21 mouse cellular contexts compared by ENCODE assay signal in the genomic region with DNA sequence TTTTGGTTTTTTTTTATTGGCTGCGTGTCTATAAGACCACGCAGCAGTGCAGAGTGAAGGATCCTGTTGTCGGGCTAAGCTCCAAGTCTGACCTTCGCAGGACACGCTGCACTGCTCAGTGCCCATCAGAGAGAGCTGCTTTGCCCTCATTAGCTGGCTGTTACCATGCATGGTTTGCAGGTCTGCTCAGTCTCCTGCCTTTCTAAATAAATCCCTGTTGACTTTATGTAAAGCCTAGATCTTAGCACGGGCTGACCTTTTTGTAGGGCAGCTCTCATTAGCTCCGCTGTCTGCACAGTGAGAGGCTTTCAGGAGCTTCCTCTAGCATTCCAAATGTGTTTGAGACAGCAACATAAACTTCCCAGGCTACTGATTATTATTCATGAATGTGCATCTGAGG. TPM values are rescaled to one million over a fixed set of nuclear protein-coding genes. Genes with fewer than 3 reads are reported as not detected.
DNase-seq lines count a peak whose midpoint lies in the region; ATAC-seq and TF ChIP-seq lines count a peak whose summit lies in the region.
"Had no signal": no experiment of that assay in that cellular context is flagged by ENCODE, and none has a peak within 500 bp of the region (broad histone marks: within the 10 kb centered on the region; RNA-seq: fewer than 3 reads in every experiment).

No protein-coding gene starts in this region.

- 29% methylated on average over 7 of the region's 7 CpGs for WGBS in hindbrain, embryonic 15.5 days
- 28% methylated on average over 7 of the region's 7 CpGs for WGBS in midbrain, postnatal 0 days

- H3K9me3 ChIP-seq in hindbrain, embryonic 15.5 days = no peaks in the 10 kb centered on the region
- no peaks in the 10 kb centered on the region for H3K9me3 ChIP-seq in midbrain, postnatal 0 days (ENCODE audit: low read length)
- H3K9me3 ChIP-seq: embryonic facial prominence, embryonic 15.5 days had no signal

- POLR2A ChIA-PET in Patski (lab: Charles Lee) = no interaction called here

- no peaks in the 10 kb centered on the region for H3K36me3 ChIP-seq in hindbrain, embryonic 15.5 days
- no peaks in the 10 kb centered on the region for H3K36me3 ChIP-seq in midbrain, postnatal 0 days (ENCODE audit: insufficient read depth, low read length)
- H3K36me3 ChIP-seq: embryonic facial prominence, embryonic 15.5 days; heart, embryonic 12.5 days had no signal

- no peak overlapping the region for H3K27ac ChIP-seq in hindbrain, embryonic 15.5 days (replicated peaks)
- no peak overlapping the region for H3K27ac ChIP-seq in midbrain, postnatal 0 days (ENCODE audit: low read depth, low read length)
- H3K27ac ChIP-seq: embryonic facial prominence, embryonic 15.5 days; left cerebral cortex, adult 2 months had no signal

- CTCF ChIA-PET in Patski (lab: Charles Lee) = interaction anchor here (0.7 to 1.9 kb wide), 6 partner anchors 10 to 54 kb away, joined by 3 to 7 read pairs (median 4); no protein-coding TSS in a partner anchor

- peaks cover 3% of the 10 kb centered on the region for H3K27me3 ChIP-seq in Patski
- H3K27me3 ChIP-seq in hindbrain, embryonic 15.5 days = no peaks in the 10 kb centered on the region
- H3K27me3 ChIP-seq in midbrain, postnatal 0 days (ENCODE audit: insufficient read depth, low read length) = no peaks in the 10 kb centered on the region
- H3K27me3 ChIP-seq: embryonic facial prominence, embryonic 15.5 days; heart, embryonic 12.5 days had no signal

- H3K4me1 ChIP-seq in hindbrain, embryonic 15.5 days (replicated peaks) = peaks cover 6% of the 10 kb centered on the region
- no peaks in the 10 kb centered on the region; the same call in 1 of the 2 replicates for H3K4me1 ChIP-seq in midbrain, postnatal 0 days (ENCODE audit: insufficient read depth, low read length)
- H3K4me1 ChIP-seq: embryonic facial prominence, embryonic 15.5 days had no signal

- TF ChIP-seq CTCF in Patski (IDR thresholded peaks at IDR 0.05) = no peak
- TF ChIP-seq CTCF in midbrain, postnatal 0 days (IDR thresholded peaks at IDR 0.05) = no peak

- no peak overlapping the region for H3K4me3 ChIP-seq in hindbrain, embryonic 15.5 days
- H3K4me3 ChIP-seq in midbrain, postnatal 0 days (ENCODE audit: low read depth, low read length) = no peak overlapping the region
- H3K4me3 ChIP-seq: embryonic facial prominence, embryonic 15.5 days; heart, embryonic 12.5 days; left cerebral cortex, adult 2 months had no signal

- DNase-seq in MN1 (ENCODE audit: low spot score) = peak; percentile 6
- no peak for DNase-seq in Patski (ENCODE audit: low read depth, low spot score)
- peak; percentile 19 for DNase-seq in midbrain, postnatal 0 days (ENCODE audit: low spot score)
- no peak for DNase-seq in cerebellum, postnatal 10 days
- no peak for DNase-seq in cerebellum, adult 9-10 months
- DNase-seq in thymus, postnatal 10 days (ENCODE audit: low spot score in 2 of 2) = no peak
- DNase-seq: cerebellum, adult 9-11 months; gastrocnemius, postnatal 10 days; heart, postnatal 4 days; kidney, adult 9 months; lung, embryonic 14.5 days; right cerebral cortex, adult 18-20 months; thymus, adult 2 months had no signal

- ATAC-seq in Patski = peak; percentile 84
- peak; percentile 48; the same call in 1 of the 2 replicates for ATAC-seq in hindbrain, embryonic 15.5 days (ENCODE audit: low FRiP score, low read depth)
- ATAC-seq in midbrain, postnatal 0 days (ENCODE audit: low FRiP score) = peak; percentile 48; the same call in 1 of the 2 replicates
- ATAC-seq: CD4-positive, CD25-positive, alpha-beta regulatory T cell, adult 4 months; forebrain, embryonic 16.5 days had no signal

- in situ Hi-C loops in Patski (cut with MboI; ENCODE audit: low pct_unique_long_range_greater_than_20kb) = no loop called here

- H3K4me2 ChIP-seq in hindbrain, embryonic 15.5 days = no peak overlapping the region
- no peak overlapping the region for H3K4me2 ChIP-seq in midbrain, postnatal 0 days (ENCODE audit: low read depth, low read length, poor library complexity, severe bottlenecking)
- H3K4me2 ChIP-seq: embryonic facial prominence, embryonic 15.5 days; heart, embryonic 12.5 days; lung, embryonic 14.5 days had no signal

- H3K9ac ChIP-seq in hindbrain, embryonic 15.5 days = no peak overlapping the region
- no peak overlapping the region for H3K9ac ChIP-seq in midbrain, postnatal 0 days (replicated peaks; ENCODE audit: low read length, poor library complexity, severe bottlenecking)
- H3K9ac ChIP-seq: embryonic facial prominence, embryonic 15.5 days; heart, embryonic 12.5 days; lung, embryonic 14.5 days had no signal

RNA-seq across cellular contexts. Expression of gene Gys2, which starts 14.9 kb away (rescaled TPM):
- not detected for polyA plus RNA-seq in Patski (2021)
- polyA plus RNA-seq in hindbrain, embryonic 15.5 days (2015; fragmentation: Nextera tagmentation; extraction: Ambion mirVana) = not detected in 2 replicates
- 0.24 TPM in 1 of 2 replicates, not detected in the other for total RNA-seq in midbrain, postnatal 0 days (2014; rRNA removed)
- 0.06 and 0.25 TPM in 2 replicates for polyA plus RNA-seq in midbrain, postnatal 0 days (2015; fragmentation: Nextera tagmentation; extraction: Ambion mirVana)
- total RNA-seq: heart, postnatal 4 days; left cerebral cortex, adult 2 months; megakaryocyte progenitor cell, adult 5-6 weeks had no signal
- polyA plus RNA-seq: CD4-positive, CD25-positive, alpha-beta regulatory T cell, adult 4 months; forebrain, embryonic 16.5 days; lung, embryonic 14.5 days had no signal

RNA-seq across cellular contexts. Expression of gene Spx, which starts 44.8 kb away (rescaled TPM):
- 0.06 TPM for polyA plus RNA-seq in Patski (2021)
- 3.0 and 4.7 TPM in 2 replicates for polyA plus RNA-seq in hindbrain, embryonic 15.5 days (2015; fragmentation: Nextera tagmentation; extraction: Ambion mirVana)
- total RNA-seq in midbrain, postnatal 0 days (2014; rRNA removed) = 2.2 and 7.0 TPM in 2 replicates
- 5.5 and 7.7 TPM in 2 replicates for polyA plus RNA-seq in midbrain, postnatal 0 days (2015; fragmentation: Nextera tagmentation; extraction: Ambion mirVana)
- total RNA-seq: gastrocnemius, postnatal 10 days; heart, postnatal 4 days; liver, adult 2 months; megakaryocyte progenitor cell, adult 5-6 weeks had no signal
- polyA plus RNA-seq: liver, adult 2 months had no signal

RNA-seq across cellular contexts. Expression of gene Ldhb, which starts 49.7 kb away (rescaled TPM):
- 1,843 TPM for polyA plus RNA-seq in Patski (2021)
- polyA plus RNA-seq in hindbrain, embryonic 15.5 days (2015; fragmentation: Nextera tagmentation; extraction: Ambion mirVana) = 477 and 483 TPM in 2 replicates
- 208 and 216 TPM in 2 replicates for total RNA-seq in midbrain, postnatal 0 days (2014; rRNA removed)
- 498 and 544 TPM in 2 replicates for polyA plus RNA-seq in midbrain, postnatal 0 days (2015; fragmentation: Nextera tagmentation; extraction: Ambion mirVana)

Comparison
In these comparisons a context has a peak if more than half of its experiments do, and no peak if none do; other contexts are left out.
1. DNase-seq: peak in MN1 (single experiment) and midbrain, postnatal 0 days (single experiment); none in Patski (single experiment), cerebellum, postnatal 10 days (0 of 2), cerebellum, adult 9-10 months (single experiment) and thymus, postnatal 10 days (0 of 2).
2. Peak in every context shown above with its lines, with median percentiles within 50 percentile points of each other: ATAC-seq.